Mouse (Mus musculus) inflammation-experienced regulatory T-cells (primary cell): ENCODE results near the gene Gm8298. TPM values are rescaled to one million over a fixed set of nuclear protein-coding genes. Genes with fewer than 3 reads are reported as not detected.

Experiments
- polyA plus RNA-seq, 2 experiments: library from polyadenylated mRNA; unstranded; fragments of 100-300 nt; shearing (Covaris generic); gene quantifications; one replicate each; pipeline ENCODE4 v1.2.1; 2017

Gene Gm8298
- 1 to 10 TPM in 1 of 2 experiments, not detected in 1; 1.2 TPM for polyA plus RNA-seq

DNA sequence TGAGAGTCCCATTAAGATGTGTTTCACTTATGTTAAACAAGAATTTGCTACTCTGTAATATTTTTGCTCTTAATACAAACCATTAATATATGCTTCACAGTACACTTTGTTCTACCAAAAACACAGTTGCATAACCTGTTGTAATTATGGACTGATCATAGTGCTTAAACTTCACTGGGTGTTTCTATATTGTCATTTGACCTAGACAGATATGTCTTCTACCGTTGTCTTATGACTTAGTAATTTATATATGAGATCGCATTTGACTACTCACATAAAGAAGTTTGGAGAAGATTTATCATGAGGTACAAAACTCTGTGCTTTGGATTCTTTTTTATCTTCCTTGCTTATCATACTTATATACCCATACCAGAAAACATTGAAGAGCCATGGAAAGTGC, at the start of gene Gm8298:
Gm8298 (plus strand) TSS at position 301 of the 400 bp plus-strand sequence.

DNA sequence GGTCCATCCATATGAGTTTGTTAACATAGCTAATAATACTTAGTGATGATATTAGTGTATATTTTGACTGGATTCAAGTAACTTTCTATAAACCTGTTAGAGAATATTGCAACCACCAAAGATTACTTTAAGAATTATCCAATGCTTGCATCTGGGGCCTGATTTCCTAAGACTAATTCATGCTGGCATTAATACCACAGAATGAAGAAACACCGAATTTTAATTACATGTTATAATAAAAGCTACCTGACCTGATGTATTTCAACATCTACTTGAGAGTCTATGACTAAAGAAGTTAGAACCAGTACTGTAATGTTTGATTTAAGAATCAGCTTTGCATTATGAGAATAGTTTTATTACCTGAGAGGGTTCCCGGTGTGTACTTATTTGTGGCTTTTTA, 64.1 kb downstream of the Gm8298 start, which contains the start of gene C130079G13Rik:
C130079G13Rik (plus strand) TSS at position 301 of the 400 bp plus-strand sequence.

Other genes starting within 250 kb of the Gm8298 start
- gene Gm5538, start 131.3 kb upstream of the Gm8298 start, polyA plus RNA-seq, result under 1 TPM in 1 of 2 experiments, not detected in 1; 0.54 TPM
- gene C130079G13Rik, start 64.2 kb downstream of the Gm8298 start, polyA plus RNA-seq, result under 1 TPM; 0.06 to 0.33 TPM
- not detected for gene Aadacl2, start 145.7 kb downstream of the Gm8298 start, polyA plus RNA-seq
- gene Aadac, start 164.7 kb downstream of the Gm8298 start, polyA plus RNA-seq, result not detected
- not detected for gene Sucnr1, start 220.8 kb downstream of the Gm8298 start, polyA plus RNA-seq